In the genomic region with DNA sequence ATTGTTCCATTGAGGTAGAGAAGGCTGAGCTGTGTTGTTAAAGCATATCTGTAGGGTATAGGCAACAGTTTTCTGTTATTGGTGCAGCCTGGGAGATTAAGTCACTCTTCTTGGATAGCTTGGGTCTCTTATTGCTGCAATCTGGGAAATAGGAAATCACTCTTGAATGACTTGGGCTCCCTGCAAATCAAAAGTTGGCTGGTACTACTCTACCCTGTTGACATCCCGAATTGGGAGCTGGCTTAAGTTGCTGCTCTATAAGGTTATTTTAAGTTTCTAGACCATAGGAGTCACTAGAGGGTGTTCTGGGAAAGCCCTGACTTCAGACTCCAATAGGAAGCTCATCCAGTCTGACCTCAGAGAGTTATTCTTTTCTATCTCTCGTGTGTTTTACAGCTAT, we compare ENCODE assay signal across 9 mouse cellular contexts. TPM values are rescaled to one million over a fixed set of nuclear protein-coding genes. Genes with fewer than 3 reads are reported as not detected.
DNase-seq lines count a peak whose midpoint lies in the region; ATAC-seq lines count a peak whose summit lies in the region.
"Had no signal": no experiment of that assay in that cellular context is flagged by ENCODE, and none has a peak within 500 bp of the region (broad histone marks: within the 10 kb centered on the region; RNA-seq: fewer than 3 reads in every experiment).

No protein-coding gene starts in this region.

- H3K4me2 ChIP-seq in lung, embryonic 15.5 days: peak overlapping the region; percentile 63
- H3K4me2 ChIP-seq in forebrain, embryonic 13.5 days: peak overlapping the region; percentile 57
- H3K4me2 ChIP-seq in limb, embryonic 11.5 days (ENCODE audit: low read depth, severe bottlenecking): peak overlapping the region; percentile 24; the same call in 1 of the 2 replicates
- H3K4me2 ChIP-seq in neural tube, embryonic 15.5 days: peak overlapping the region; percentile 69

- WGBS in lung, embryonic 15.5 days: 18% methylated on average over 2 of the region's 2 CpGs
- 49% methylated on average over 2 of the region's 2 CpGs for WGBS in forebrain, embryonic 13.5 days
- WGBS in limb, embryonic 11.5 days: 41% methylated on average over 2 of the region's 2 CpGs
- 42% methylated on average over 2 of the region's 2 CpGs for WGBS in neural tube, embryonic 15.5 days

- H3K27me3 ChIP-seq in lung, embryonic 15.5 days: no peaks in the 10 kb centered on the region
- no peaks in the 10 kb centered on the region for H3K27me3 ChIP-seq in forebrain, embryonic 13.5 days
- H3K27me3 ChIP-seq in limb, embryonic 11.5 days (ENCODE audit: control insufficient read depth, insufficient read depth, low read length): no peaks in the 10 kb centered on the region
- H3K27me3 ChIP-seq in neural tube, embryonic 15.5 days (replicated peaks): no peaks in the 10 kb centered on the region

- no peaks in the 10 kb centered on the region for H3K36me3 ChIP-seq in lung, embryonic 15.5 days
- no peaks in the 10 kb centered on the region for H3K36me3 ChIP-seq in forebrain, embryonic 13.5 days (ENCODE audit: poor library complexity, severe bottlenecking)
- H3K36me3 ChIP-seq in limb, embryonic 11.5 days (ENCODE audit: control insufficient read depth, insufficient read depth, low read length): no peaks in the 10 kb centered on the region
- H3K36me3 ChIP-seq in neural tube, embryonic 15.5 days: no peaks in the 10 kb centered on the region

- H3K9me3 ChIP-seq in lung, embryonic 15.5 days: no peaks in the 10 kb centered on the region
- H3K9me3 ChIP-seq in forebrain, embryonic 13.5 days (replicated peaks): no peaks in the 10 kb centered on the region
- H3K9me3 ChIP-seq in limb, embryonic 11.5 days (ENCODE audit: control insufficient read depth, low read length): no peaks in the 10 kb centered on the region
- H3K9me3 ChIP-seq in neural tube, embryonic 15.5 days (replicated peaks): no peaks in the 10 kb centered on the region

- H3K4me3 ChIP-seq in lung, embryonic 15.5 days: peak overlapping the region; percentile 98
- peak overlapping the region; percentile 96 for H3K4me3 ChIP-seq in forebrain, embryonic 13.5 days
- H3K4me3 ChIP-seq in limb, embryonic 11.5 days (ENCODE audit: low read depth, low read length): peak overlapping the region; percentile 6; the same call in 1 of the 2 replicates
- H3K4me3 ChIP-seq in neural tube, embryonic 15.5 days (replicated peaks): no peak overlapping the region

- H3K9ac ChIP-seq in lung, embryonic 15.5 days: peak overlapping the region; percentile 11; the same call in 1 of the 2 replicates
- no peak overlapping the region for H3K9ac ChIP-seq in forebrain, embryonic 13.5 days
- H3K9ac ChIP-seq in limb, embryonic 11.5 days (ENCODE audit: low read length): no peak overlapping the region
- H3K9ac ChIP-seq in neural tube, embryonic 15.5 days (replicated peaks): no peak overlapping the region

- H3K4me1 ChIP-seq in lung, embryonic 15.5 days: peaks cover 17% of the 10 kb centered on the region
- H3K4me1 ChIP-seq in forebrain, embryonic 13.5 days: peaks cover 27% of the 10 kb centered on the region
- H3K4me1 ChIP-seq in limb, embryonic 11.5 days (ENCODE audit: control insufficient read depth, insufficient read depth, low read length): peaks cover 9% of the 10 kb centered on the region
- peaks cover 27% of the 10 kb centered on the region for H3K4me1 ChIP-seq in neural tube, embryonic 15.5 days

- H3K27ac ChIP-seq in lung, embryonic 15.5 days: no peak overlapping the region
- H3K27ac ChIP-seq in forebrain, embryonic 13.5 days: no peak overlapping the region
- H3K27ac ChIP-seq in limb, embryonic 11.5 days (replicated peaks; ENCODE audit: low read depth, low read length): no peak overlapping the region
- no peak overlapping the region for H3K27ac ChIP-seq in neural tube, embryonic 15.5 days (replicated peaks)

- no peak for DNase-seq in lung, postnatal 25 days (ENCODE audit: low spot score)
- no peak for DNase-seq in limb, embryonic 11.5 days (ENCODE audit: low spot score)
- no peak for DNase-seq in thymus, adult 18-20 months
- no peak for DNase-seq in thymus, postnatal 25 days
- DNase-seq in cerebellum, adult 11-12 months: no peak
- DNase-seq: kidney, adult 18-20 months had no signal

- ATAC-seq in lung, embryonic 15.5 days (ENCODE audit: borderline replicate concordance, extremely low read depth, low FRiP score, low TSS enrichment): no peak
- ATAC-seq in forebrain, embryonic 13.5 days: no peak
- no peak for ATAC-seq in limb, embryonic 11.5 days (ENCODE audit: insufficient number of reproducible peaks, low FRiP score, low TSS enrichment, low read depth)
- ATAC-seq in neural tube, embryonic 15.5 days (ENCODE audit: low FRiP score): no peak

RNA-seq across cellular contexts. Expression of gene Rdx, which starts 3.4 kb away (rescaled TPM):
- polyA plus RNA-seq in lung, embryonic 15.5 days (2015; fragmentation: Nextera tagmentation; extraction: Ambion mirVana): 127 and 132 TPM in 2 replicates
- polyA plus RNA-seq in forebrain, embryonic 13.5 days (2015; fragmentation: Nextera tagmentation; extraction: Ambion mirVana): 137 and 148 TPM in 2 replicates
- polyA plus RNA-seq in limb, embryonic 11.5 days (2014; fragmentation: Nextera tagmentation; extraction: Ambion mirVana): 196 and 198 TPM in 2 replicates
- polyA plus RNA-seq in neural tube, embryonic 15.5 days (2015; fragmentation: Nextera tagmentation; extraction: Ambion mirVana): 72.5 and 81.2 TPM in 2 replicates
